Mouse (Mus musculus) liver, embryonic 16.5 days (tissue): ENCODE results near the gene Ntng1. TPM values are rescaled to one million over a fixed set of nuclear protein-coding genes. Genes with fewer than 3 reads are reported as not detected.
"Not testable (repeated sequence)": the region's sequence is repeated elsewhere in the genome, so short reads cannot be mapped to it uniquely, and the experiment has no call there.

Source experiments
- ATAC-seq: fragments of 200-750 bp; cut with Nextera tagmentation; 2 replicates; pipeline ENCODE4 v1.8.0; 2017; ENCODE audit warnings: low read depth, mild to moderate bottlenecking, moderate number of reproducible peaks, moderate library complexity
- H3K27ac ChIP-seq: fragments of 300-500 bp; sonication (generic); 2 replicates; pipeline ENCODE4 v1.5.1; 2014; ENCODE audit warnings: mild to moderate bottlenecking, low read length
- H3K27me3 ChIP-seq: fragments of 300-500 bp; sonication (generic); 2 replicates; pipeline ENCODE4 v1.6.1; 2014; ENCODE audit warnings: low read depth, low read length, mixed read lengths; ENCODE audit not compliant: control insufficient read depth, insufficient read depth
- H3K36me3 ChIP-seq: fragments of 300-500 bp; sonication (generic); 2 replicates; pipeline ENCODE4 v1.6.1; 2014; ENCODE audit warnings: mild to moderate bottlenecking; ENCODE audit not compliant: control insufficient read depth, insufficient read depth
- H3K4me1 ChIP-seq: fragments of 300-500 bp; sonication (generic); 2 replicates; pipeline ENCODE4 v1.6.1; 2014; ENCODE audit warnings: low read depth, low read length, mixed read lengths; ENCODE audit not compliant: control insufficient read depth
- H3K4me2 ChIP-seq: fragments of 300-500 bp; sonication (generic); 2 replicates; pipeline ENCODE4 v1.6.1; 2014; ENCODE audit warnings: low read depth, low read length, mixed read lengths
- H3K4me3 ChIP-seq: fragments of 300-500 bp; sonication (generic); 2 replicates; pipeline ENCODE4 v1.5.1; 2014; ENCODE audit warnings: low read depth, mild to moderate bottlenecking, low read length
- H3K9ac ChIP-seq: fragments of 300-500 bp; sonication (generic); 2 replicates; pipeline ENCODE4 v1.6.1; 2014; ENCODE audit warnings: low read depth, low read length
- H3K9me3 ChIP-seq: fragments of 300-500 bp; sonication (generic); replicated peaks from 2 replicates; pipeline ENCODE4 v1.6.1; 2016; ENCODE audit warnings: low read length; ENCODE audit not compliant: control insufficient read depth
- WGBS: fragments of 180-500 bp; shearing (Covaris S2); extraction: QIAGEN DNeasy Blood & Tissue Kit; methylation state at CpG from one replicate; pipeline ENCODE4 v1.1.7; 2014; ENCODE audit not compliant: insufficient replicate concordance; 5-methylcytosine and 5-hydroxymethylcytosine counted together
- polyA plus RNA-seq: library from polyadenylated mRNA; unstranded; fragments of >200 nt; fragmentation: Nextera tagmentation; extraction: Ambion mirVana; gene quantifications from 2 replicates; pipeline ENCODE4 v1.2.1, GENCODE M21; 2015

Ntng1 gene
- polyA plus RNA-seq, 1 experiment from 2014 or later = 0.04 TPM

- H3K4me1 ChIP-seq, H3K27me3 ChIP-seq, H3K4me2 ChIP-seq, H3K9me3 ChIP-seq, H3K36me3 ChIP-seq, H3K4me3 ChIP-seq, ATAC-seq, H3K27ac ChIP-seq, H3K9ac ChIP-seq: not testable (repeated sequence)
- 19% methylated on average over 3 of the region's 3 CpGs for WGBS
Measured at GRCm38 (mm10) chr3:109747593-109747992, 396.2 kb downstream of the Ntng1 start.

GRCm38 (mm10) chr3:109740466-109741102, 403.2 kb downstream of the Ntng1 start:
- H3K4me3 ChIP-seq = no peak overlapping the region
- no peak for ATAC-seq
- no peak overlapping the region for H3K4me2 ChIP-seq
- H3K9me3 ChIP-seq = no peaks in the 10 kb centered on the region
- 47% methylated on average over 2 of the region's 2 CpGs for WGBS
- no peaks in the 10 kb centered on the region for H3K27me3 ChIP-seq
- H3K9ac ChIP-seq = no peak overlapping the region
- H3K4me1 ChIP-seq = no peaks in the 10 kb centered on the region
- H3K36me3 ChIP-seq = no peaks in the 10 kb centered on the region
- no peak overlapping the region for H3K27ac ChIP-seq

GRCm38 (mm10) chr3:109732327-109733182, 411.3 kb downstream of the Ntng1 start:
- no peak overlapping the region for H3K27ac ChIP-seq
- no peaks in the 10 kb centered on the region for H3K36me3 ChIP-seq
- no peak for ATAC-seq
- WGBS = 36% methylated on average over 10 of the region's 10 CpGs
- H3K4me3 ChIP-seq = no peak overlapping the region
- no peaks in the 10 kb centered on the region for H3K4me1 ChIP-seq
- no peaks in the 10 kb centered on the region for H3K27me3 ChIP-seq
- H3K9me3 ChIP-seq = no peaks in the 10 kb centered on the region
- no peak overlapping the region for H3K9ac ChIP-seq
- no peak overlapping the region for H3K4me2 ChIP-seq

- Histone ChIP-seq H3K27ac (no peak overlapping the region), H3K9me3 (no peaks in the 10 kb centered on the region), H3K9ac (no peak overlapping the region), H3K4me2 (no peak overlapping the region), H3K4me1 (no peaks in the 10 kb centered on the region), H3K4me3 (no peak overlapping the region), H3K36me3 (no peaks in the 10 kb centered on the region), H3K27me3 (no peaks in the 10 kb centered on the region)
- 65% methylated on average over 5 of the region's 5 CpGs for WGBS
- ATAC-seq = no peak
Measured at GRCm38 (mm10) chr3:109731592-109732230, 412.1 kb downstream of the Ntng1 start.

Other genes starting within 250 kb of the Ntng1 start
- gene Prmt6, start 107.0 kb upstream of the Ntng1 start, polyA plus RNA-seq = 3.6 and 4.4 TPM in 2 replicates